Mouse (Mus musculus) gonadal fat pad, adult 2 months (tissue): ENCODE data around the gene Rrp8. TPM values are rescaled to one million over a fixed set of nuclear protein-coding genes. Genes with fewer than 3 reads are reported as not detected.

Experiments
- DNase-seq: peaks from one replicate; pipeline ENCODE4 v3.0.0-alpha.2; 2012; ENCODE audit warnings: low read depth
- polyA plus RNA-seq: library from polyadenylated mRNA; depleted of rRNA; stranded (reverse); fragments of >200 nt; gene quantifications from 2 replicates; pipeline ENCODE4 v1.2.3, GENCODE M21; 2012; rRNA removed

Gene Rrp8
- polyA plus RNA-seq, 1 experiment = 14.3 TPM

- DNase-seq = no peak
These were observed 33.4 kb downstream of the Rrp8 start for GRCm38 (mm10) chr7:105703816-105704215.

- no peak for DNase-seq
These were observed 34.0 kb downstream of the Rrp8 start for GRCm38 (mm10) chr7:105703184-105703583.

- DNase-seq = no peak
These were observed 46.3 kb downstream of the Rrp8 start for GRCm38 (mm10) chr7:105690875-105691274.

GRCm38 (mm10) chr7:105685541-105686197 is 51.5 kb downstream of the Rrp8 start:
- no peak for DNase-seq

Other genes starting within 250 kb of the Rrp8 start
- 70.7 and 84.7 TPM in 2 replicates for gene Smpd1, start 183.0 kb downstream of the Rrp8 start, polyA plus RNA-seq
- gene Apbb1, start 155.7 kb downstream of the Rrp8 start, polyA plus RNA-seq = 22.7 and 22.8 TPM in 2 replicates
- 1.7 and 5.6 TPM in 2 replicates for gene Hpx, start 137.2 kb downstream of the Rrp8 start, polyA plus RNA-seq
- gene Trim3, start 103.8 kb downstream of the Rrp8 start, polyA plus RNA-seq = 52.2 and 52.6 TPM in 2 replicates
- 131 and 158 TPM in 2 replicates for gene Timm10b, start 97.3 kb downstream of the Rrp8 start, polyA plus RNA-seq
- gene Arfip2, start 97.0 kb downstream of the Rrp8 start, polyA plus RNA-seq = 76.7 and 83.7 TPM in 2 replicates
- 118 and 194 TPM in 2 replicates for gene Gm45799, start 96.8 kb downstream of the Rrp8 start, polyA plus RNA-seq
- gene Dnhd1, start 86.6 kb downstream of the Rrp8 start, polyA plus RNA-seq = 2.8 and 3.3 TPM in 2 replicates
- gene Ilk, start 793 bp downstream of the Rrp8 start, polyA plus RNA-seq = 233 and 256 TPM in 2 replicates
- gene Taf10, start 7.0 kb upstream of the Rrp8 start, polyA plus RNA-seq = 426 and 440 TPM in 2 replicates
- 122 and 170 TPM in 2 replicates for gene Tpp1, start 14.8 kb upstream of the Rrp8 start, polyA plus RNA-seq
- gene Dchs1, start 50.3 kb upstream of the Rrp8 start, polyA plus RNA-seq = 5.8 and 7.3 TPM in 2 replicates
- 306 and 351 TPM in 2 replicates for gene Mrpl17, start 73.7 kb upstream of the Rrp8 start, polyA plus RNA-seq
- gene Gm4070, start 216.6 kb upstream of the Rrp8 start, polyA plus RNA-seq = 5.2 and 5.4 TPM in 2 replicates